Mouse (Mus musculus): ENCODE results near the gene Galnt18.
A peak's percentile ranks its signal among the peaks of the same experiment; 100 is the strongest.

Gene Galnt18

DNA sequence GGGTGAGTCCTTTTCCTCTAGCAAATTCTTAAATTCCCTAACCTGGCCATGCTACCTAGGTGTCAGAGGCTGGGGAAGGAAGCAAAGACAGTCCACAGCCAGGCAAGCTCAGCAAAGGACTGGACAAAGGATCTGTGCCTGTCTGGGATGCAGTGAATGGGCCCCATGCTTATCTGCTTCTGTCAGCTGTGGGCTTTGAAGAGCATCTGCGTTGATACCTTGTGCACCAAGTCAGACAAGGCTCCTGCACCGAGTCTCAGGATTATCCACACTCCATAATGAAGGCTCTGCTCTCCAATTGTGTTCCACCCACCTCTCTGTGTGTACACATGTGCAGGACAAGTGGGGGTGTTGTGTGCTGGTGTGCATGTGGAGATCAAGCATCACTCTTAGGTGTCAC is 153.5 kb downstream of the Galnt18 start:
- no peak for DNase-seq

DNA sequence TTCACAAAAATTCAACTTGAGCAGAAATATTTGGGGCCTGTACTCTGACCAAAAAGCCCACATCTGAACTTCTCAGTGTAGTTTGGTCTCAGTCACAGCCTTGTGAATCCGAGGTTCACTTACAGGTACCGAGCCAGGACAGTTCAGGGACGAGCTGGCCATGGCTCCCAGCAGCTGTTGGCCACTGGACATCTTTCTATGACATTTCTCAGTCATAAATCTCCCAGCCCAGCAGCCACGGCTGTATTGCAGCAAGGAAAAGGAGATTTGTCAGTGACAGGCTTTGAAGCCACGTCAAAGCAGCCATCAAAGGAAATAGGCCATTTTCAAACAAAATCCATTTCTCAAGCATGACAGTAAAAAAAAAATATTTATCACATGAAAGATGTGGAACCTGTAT is 154.0 kb downstream of the Galnt18 start:
- no peak for DNase-seq

DNA sequence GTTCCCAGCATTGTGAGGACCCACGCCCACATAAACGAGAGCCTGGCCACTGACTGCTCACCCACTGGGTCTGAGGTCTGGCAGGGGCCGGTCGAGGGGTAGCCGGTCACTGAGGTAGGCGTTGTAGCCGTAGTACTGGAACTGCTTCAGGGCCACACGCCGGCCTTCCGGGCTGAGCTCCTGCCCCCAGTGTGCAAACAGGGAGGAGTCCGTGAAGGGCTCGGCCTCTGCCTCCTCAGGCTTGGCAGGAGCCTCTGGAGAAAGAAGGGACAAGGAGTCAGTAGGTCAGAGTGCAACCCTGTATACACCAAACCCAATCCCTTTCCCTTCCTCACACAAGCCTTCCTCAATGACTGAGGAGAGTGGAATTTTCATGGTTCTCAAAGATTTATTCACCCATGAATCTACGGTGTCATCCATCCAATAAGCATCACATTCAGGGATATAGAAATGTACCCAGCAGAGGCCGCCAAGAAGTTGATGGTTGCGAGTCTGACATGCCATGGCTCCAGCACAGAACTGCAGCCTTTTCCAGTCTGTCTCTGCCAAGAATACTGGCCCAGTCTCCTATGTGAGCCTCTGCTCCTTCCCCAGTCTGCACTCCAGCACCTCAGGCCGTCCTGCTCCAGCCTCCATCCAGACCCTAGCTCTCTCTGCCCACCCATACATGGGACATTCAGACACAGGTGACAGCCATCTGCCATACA is 163.4 kb downstream of the Galnt18 start:
- peak; percentile 18 to 55 for DNase-seq

DNA sequence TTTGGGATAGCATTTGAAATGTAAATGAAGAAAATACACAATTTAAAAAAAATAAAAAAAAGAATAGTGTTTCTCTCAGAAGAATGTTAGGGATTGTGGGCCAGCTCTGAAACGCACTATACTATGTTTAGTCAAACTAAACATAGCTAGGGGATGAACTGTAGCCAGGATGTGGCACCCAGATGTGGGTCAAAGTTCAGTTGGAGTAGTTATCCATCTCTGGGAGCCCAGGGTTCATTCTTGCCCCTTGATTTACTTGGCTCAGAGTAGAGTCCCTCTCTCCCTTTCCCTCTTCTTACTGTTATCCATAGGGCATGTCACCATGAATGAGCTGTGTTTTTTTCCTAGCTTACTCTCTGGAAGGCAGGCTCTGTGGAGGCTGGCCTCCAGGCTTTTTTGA is 165.3 kb downstream of the Galnt18 start:
- no peak for DNase-seq

DNA sequence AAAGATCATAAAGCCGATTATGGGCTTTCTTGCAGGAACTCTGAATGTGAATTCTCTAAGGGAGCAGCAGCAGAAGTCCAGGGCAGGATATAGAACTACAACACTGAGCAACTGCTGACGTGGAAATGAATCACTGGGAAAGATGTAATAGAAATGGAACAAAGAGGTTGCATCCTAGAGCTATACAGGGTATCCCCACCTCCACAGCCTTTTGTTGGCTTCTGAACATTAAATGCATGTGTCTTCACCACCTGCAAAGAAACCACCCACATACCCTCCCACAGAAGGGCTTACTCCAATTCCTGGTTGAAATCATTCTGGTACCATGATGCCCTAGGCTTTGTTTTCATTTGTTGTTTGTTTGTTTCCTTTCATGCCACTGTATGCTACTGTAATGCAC is 172.3 kb downstream of the Galnt18 start:
- no peak for DNase-seq

- no peak for DNase-seq
Observed at GRCm38 (mm10) chr7:111606091-111606490, 173.7 kb downstream of the Galnt18 start.

- no peak for DNase-seq
Observed at GRCm38 (mm10) chr7:111605663-111606062, 174.1 kb downstream of the Galnt18 start.

GRCm38 (mm10) chr7:111604578-111605208 is 175.1 kb downstream of the Galnt18 start:
- no peak for DNase-seq

DNA sequence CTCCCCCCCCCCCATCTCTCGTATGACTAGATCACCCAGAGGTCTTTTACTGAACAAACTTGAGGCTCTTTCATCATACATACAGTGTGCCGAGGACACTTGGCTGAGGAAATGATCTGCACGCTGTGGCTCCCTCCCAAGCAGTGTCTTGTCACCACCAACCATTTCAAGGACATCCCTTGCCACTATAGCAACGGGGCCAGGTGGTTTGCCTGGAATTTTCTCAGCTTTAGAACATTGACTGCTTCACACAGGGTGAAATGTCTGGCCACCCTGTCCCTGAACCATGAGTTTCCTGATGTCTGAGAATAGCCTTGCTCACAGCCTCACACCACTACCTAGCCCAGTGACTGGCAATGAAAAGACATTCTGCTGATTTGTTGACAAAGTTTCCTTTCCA is 176.6 kb downstream of the Galnt18 start:
- no peak for DNase-seq

- DNase-seq = no peak
Observed at GRCm38 (mm10) chr7:111601339-111602067, 178.3 kb downstream of the Galnt18 start.

- no peak for DNase-seq
Observed at GRCm38 (mm10) chr7:111600756-111601155, 179.0 kb downstream of the Galnt18 start.

GRCm38 (mm10) chr7:111593680-111594079 is 186.1 kb downstream of the Galnt18 start:
- no peak for DNase-seq

DNA sequence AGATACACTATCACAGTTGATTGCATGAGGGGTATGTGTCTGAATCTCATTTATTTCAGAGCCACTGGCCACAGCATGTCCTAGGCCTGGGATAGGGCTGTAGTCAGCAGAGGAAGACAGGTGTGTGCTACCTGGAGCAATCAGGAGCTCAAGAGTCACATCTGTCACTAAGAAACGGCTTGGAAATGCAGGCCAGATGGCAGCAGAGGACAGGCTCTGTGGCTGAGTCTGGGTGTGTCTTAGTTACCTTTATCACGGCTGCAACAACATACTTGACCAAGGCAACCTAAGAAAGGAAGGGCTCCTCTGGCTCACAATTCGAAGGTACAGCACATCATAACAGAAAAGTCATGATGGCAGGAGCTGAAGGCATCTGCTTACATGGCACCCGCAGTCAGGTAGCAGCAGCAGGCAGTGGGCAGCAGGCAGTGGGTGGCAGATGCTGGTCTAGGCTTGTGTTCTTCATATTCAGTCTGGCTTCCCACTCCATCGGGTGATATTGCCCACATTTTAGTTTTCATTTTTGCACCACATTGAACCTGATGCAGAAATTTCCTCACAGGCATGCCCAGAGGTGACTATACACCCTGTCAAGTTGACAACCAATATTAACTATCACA is 190.2 kb downstream of the Galnt18 start:
- DNase-seq = no peak

DNA sequence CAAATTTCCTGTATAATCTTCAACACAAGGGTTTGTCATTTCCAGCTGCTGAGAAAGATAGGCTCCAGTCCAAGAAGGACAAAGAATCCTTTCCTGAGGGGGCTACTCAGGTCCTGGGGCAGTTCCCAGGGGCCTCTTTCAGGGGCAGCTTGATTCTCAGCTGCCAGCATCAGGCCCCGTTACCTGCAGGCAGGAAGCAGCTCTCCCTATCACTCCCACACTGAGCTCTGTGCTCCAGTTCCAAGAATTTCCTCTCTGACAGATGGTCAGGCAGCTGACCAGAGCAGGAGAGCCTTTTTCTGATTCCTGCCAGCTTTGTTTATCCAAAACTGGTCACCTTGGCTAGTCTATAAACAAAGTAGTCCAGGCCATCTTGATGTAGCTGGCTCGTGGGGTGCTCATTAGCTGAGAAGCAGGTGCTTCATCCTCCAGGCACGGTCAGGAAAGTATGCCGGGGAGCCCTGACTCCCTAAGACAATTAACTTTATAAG is 191.4 kb downstream of the Galnt18 start:
- peak; percentile 15 to 49 for DNase-seq

DNA sequence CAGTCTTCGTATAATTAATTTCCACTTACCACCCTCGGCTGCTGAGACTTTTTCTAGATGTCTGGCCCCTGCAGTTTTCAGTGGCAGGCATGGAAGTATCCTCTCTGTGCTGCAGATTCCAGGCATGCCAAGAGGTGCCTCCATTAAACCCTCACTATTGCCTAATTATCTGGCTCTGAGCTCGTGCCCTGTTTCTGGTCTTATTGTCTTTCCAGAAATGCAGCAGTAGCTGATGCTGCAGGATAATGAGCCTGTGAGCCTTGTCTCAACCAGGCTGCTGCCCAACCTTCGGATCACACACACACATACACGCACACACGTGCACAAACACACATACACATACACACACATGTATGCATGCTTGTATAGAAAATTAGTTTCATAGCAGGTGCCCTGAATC is 199.2 kb downstream of the Galnt18 start:
- no peak for DNase-seq

DNA sequence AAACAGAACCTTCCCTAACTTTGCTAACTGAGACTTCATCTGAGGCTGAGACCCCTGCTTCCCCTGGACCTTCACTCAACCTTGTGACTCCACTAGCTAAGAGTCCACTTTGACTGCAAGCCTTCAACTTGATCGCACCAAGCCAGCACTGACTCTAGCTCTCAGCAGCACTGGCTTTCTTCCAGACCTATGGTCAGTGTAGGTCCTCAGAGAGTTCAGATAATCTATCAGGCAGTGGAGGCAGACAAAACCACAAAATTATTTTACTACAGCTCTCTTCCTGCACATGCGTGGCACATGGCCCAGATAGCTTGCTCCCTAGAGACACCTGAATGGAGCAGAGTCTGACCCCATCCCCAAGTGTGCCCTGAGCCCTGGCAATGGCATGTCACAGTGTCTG is 204.7 kb downstream of the Galnt18 start:
- no peak for DNase-seq

GRCm38 (mm10) chr7:111572336-111572735 is 207.4 kb downstream of the Galnt18 start:
- no peak for DNase-seq

GRCm38 (mm10) chr7:111566838-111567237 is 212.9 kb downstream of the Galnt18 start:
- DNase-seq = no peak

GRCm38 (mm10) chr7:111563316-111564110 is 216.3 kb downstream of the Galnt18 start:
- DNase-seq = no peak

DNA sequence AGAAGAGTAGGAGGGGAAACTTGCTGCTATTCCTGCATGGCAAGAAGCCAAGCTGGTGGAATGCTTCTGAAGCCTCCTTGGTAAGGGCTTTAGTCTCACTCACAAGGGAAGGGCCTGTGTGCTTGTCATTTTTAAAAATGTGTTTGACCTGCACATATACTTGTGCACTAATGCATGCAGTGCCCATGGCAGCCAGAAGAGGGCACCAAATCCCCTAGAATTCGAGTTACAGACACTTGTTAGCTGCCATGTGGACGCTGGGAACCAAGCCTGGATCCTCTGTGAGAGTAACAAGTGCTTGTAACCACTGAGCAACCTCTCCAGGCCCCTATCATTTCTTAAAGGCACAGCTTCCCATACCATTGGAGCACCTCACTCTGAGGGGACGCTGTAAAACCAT is 219.7 kb downstream of the Galnt18 start:
- peak in 1 of 2 experiments; percentile 5 for DNase-seq

DNA sequence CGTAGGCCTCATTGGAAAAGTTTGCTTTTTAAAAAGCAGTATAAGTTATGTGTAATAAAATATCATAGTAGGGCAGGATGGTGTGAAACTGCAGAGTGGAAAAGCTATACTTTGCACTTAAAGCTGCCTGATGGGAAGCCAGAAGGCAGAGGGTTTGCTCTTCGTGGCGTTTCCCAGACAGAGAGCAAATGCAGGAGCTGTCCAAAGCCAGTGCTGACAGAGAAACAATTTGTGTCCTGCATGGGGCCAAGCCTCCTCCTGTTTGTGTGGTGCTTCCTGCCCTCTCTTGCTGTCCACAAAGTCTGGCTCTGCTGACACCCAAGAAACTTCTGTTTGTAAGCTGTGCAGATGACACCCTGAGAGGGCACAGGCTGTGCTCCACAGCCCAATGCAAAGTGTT is 220.8 kb downstream of the Galnt18 start:
- DNase-seq = no peak

GRCm38 (mm10) chr7:111550987-111551386 is 228.8 kb downstream of the Galnt18 start:
- no peak for DNase-seq

- DNase-seq = no peak
Observed at GRCm38 (mm10) chr7:111547069-111547468, 232.7 kb downstream of the Galnt18 start.

All from lung, postnatal 4 days (tissue).